Mouse (Mus musculus) adrenal gland, adult 8-10 months (tissue): ENCODE results near the gene Wrap73. TPM values are rescaled to one million over a fixed set of nuclear protein-coding genes. Genes with fewer than 3 reads are reported as not detected.

Source experiments
- DNase-seq: peaks from one replicate; pipeline ENCODE4 v3.0.0; 2022
- total RNA-seq, 4 experiments: library from RNA; stranded (reverse); gene quantifications; 2 replicates each; pipeline ENCODE4 v1.2.4; 2022

Wrap73 gene
- total RNA-seq, 4 experiments from 2014 or later = 21.6 to 28.6 (median 22.8) TPM

DNA sequence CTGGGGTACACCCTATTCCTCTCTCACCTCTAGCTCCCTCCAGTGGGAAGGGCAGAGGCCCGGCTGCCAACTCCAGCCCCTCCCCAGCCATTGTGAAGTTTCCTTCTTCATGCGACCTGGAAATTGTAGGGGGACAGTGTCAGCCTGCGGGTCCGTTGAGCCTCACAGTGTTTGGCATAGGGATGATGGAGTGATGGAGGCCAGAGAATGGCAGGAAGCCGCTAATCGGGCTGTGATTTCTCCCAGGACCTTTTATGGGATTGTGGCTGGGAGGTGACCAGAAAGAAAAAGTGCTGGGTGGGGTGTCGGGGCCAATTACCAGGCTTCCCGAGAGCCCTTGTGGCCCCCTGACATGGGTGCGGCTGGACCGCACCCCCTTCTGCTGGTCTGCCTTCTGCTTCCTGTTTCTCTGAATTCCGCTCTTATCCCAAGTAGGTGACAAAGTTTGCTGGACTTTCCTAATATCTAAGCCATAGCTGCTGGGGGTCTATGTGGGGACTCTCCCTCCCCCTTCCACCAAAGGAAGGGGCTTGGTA, 43.9 kb downstream of the Wrap73 start:
- DNase-seq = no peak

DNA sequence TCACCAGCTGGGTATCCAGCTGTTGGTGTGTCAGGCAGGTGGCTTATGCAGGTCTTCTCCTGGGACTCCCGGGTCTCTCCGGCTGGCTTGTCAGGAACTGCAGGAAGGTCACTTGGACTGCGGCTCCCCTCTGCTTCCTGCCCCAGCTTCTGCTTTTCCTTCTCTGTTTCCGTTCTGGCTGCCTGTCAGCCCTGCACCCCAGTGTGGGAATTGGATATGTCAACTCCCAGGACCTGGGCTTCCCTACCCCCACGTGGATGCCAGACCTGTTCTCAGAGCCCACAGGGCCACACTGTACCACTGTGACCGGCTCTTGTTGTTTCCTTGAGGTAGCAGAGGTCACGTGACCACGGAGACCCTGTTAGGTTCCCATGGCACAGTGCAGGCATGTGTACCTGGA, 46.8 kb downstream of the Wrap73 start:
- no peak for DNase-seq

DNA sequence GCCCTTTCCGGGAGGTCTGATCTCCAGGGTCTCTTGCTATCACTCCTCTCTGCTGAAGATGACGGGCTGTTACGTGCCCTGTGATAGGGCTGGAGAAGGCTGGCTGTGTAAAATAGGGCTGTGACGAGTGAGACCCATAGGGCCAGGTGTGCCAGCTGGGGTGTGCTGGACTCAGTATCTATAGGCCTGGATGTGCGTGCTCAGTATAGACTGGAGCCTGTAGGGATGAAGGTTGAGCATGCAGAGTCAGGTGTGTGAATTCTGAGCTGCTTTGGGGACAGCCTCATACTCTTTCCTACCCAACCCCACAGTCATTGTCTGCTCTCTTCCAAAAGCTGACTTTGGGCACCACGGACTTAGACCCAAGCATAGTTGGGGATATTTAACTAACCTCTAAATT, 55.8 kb downstream of the Wrap73 start:
- DNase-seq = no peak

DNA sequence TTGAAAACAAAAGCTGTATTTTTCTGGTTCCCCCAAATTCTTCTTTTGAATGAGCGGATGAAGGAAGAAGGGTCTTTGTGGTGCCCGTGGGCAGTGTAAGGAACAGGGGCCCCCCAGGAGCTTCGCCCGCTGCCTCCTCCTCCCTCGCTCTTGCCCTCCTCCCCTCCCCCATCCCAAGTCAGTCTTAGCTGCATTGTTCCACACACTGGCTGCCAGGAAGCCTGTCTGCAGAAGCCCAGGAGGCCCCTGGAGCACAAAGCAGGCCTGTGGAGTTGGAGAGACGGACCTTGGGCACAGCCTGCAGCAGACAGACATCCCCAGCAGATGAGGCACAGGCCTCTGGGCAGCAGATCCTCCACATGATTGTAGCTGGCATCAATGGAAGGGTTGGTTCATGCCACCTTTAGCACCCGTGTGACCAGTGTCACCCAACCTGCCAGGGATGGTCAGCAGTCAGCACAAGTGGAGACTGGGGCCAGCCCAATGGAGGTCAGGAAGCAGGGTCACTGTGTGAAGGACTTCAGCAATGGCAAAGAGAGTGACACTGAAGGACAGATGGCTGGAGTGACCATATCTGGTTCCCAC, 56.3 kb downstream of the Wrap73 start:
- DNase-seq = no peak

DNA sequence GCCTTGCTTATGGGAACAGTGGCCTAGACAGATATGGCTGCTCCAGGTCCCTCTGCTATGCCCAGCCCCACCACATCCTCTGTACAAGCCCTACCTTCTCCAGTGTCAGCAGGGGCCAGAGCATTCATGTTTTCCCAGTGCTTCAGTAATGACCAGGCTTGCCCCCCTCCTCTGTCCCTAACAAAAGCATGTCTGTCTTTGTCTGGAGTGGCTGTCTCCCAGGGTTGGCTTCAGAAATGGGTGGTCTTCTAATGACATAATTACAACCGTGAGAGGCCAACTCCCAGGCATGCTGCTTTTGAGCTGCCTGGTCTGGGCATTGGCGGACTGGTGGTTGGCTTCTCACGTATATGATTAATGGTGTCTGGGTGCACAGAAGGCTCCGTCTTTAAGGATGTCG, 59.3 kb downstream of the Wrap73 start:
- DNase-seq = no peak

- no peak for DNase-seq
Observed at GRCm38 (mm10) chr4:154204532-154204931, 62.4 kb downstream of the Wrap73 start.

DNA sequence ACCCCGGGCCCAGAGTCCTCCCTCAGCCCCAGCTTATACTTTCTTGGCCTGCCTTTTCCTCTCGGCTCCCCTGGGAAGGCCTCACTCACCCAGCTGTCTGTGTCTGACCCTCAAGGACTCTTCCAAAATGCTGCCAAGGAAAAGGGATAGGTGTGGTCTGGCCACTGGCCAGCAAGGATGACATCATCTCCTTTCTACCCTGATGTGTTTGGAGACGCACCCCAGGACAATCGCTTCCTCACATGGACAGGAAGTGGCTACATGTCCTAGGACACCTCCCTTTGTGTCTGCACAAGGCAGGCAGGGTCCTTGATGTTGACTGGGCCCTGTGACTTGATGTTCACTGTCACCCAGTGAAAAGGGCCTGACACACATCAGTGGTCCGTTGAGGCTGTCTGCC, 63.2 kb downstream of the Wrap73 start:
- DNase-seq = peak; percentile 66

DNA sequence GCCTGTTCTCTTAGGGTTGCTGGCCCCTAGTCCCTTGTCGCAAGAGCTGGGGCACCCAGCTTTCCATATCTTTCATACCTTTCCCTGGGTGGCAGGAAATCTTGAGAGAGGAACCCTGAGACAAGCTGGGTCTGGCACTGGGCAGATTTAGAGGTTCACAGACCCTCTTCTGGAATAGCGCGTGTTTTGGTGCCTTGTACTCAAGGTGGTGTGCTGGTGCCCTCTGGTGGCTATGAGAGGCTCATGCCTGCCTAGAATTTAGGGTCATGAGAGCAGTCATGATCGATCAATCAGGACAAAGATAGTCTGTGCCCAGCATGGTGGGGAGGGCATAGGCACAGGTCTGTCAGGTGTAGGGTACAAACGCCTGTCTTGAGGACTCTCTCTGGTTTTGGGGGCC, 65.1 kb downstream of the Wrap73 start:
- no peak for DNase-seq

GRCm38 (mm10) chr4:154209054-154209453, 66.9 kb downstream of the Wrap73 start:
- DNase-seq = no peak

- no peak for DNase-seq
Observed at GRCm38 (mm10) chr4:154209825-154210224, 67.7 kb downstream of the Wrap73 start.

- DNase-seq = no peak
Observed at GRCm38 (mm10) chr4:154211459-154211858, 69.3 kb downstream of the Wrap73 start.

- DNase-seq = no peak
Observed at GRCm38 (mm10) chr4:154213586-154213985, 71.4 kb downstream of the Wrap73 start.

- no peak for DNase-seq
Observed at GRCm38 (mm10) chr4:154214075-154214474, 71.9 kb downstream of the Wrap73 start.

Other genes with a start within 250 kb of the Wrap73 start
- gene A430005L14Rik, start 185.1 kb upstream of the Wrap73 start, total RNA-seq = 10 to 100 TPM; 20.5 to 22.0 (median 21.2) TPM
- gene Dffb, start 167.2 kb upstream of the Wrap73 start, total RNA-seq = 10 to 100 TPM in 1 of 4 experiments, 1 to 10 TPM in 3; 3.2 to 12.7 (median 8.0) TPM
- 10 to 100 TPM; 25.5 to 33.1 (median 28.6) TPM for gene Cep104, start 167.2 kb upstream of the Wrap73 start, total RNA-seq
- gene Lrrc47, start 130.6 kb upstream of the Wrap73 start, total RNA-seq = 10 to 100 TPM; 61.2 to 79.9 (median 66.8) TPM
- gene Smim1, start 116.1 kb upstream of the Wrap73 start, total RNA-seq = 10 to 100 TPM; 59.1 to 87.5 (median 78.5) TPM
- gene Ccdc27, start 99.7 kb upstream of the Wrap73 start, total RNA-seq = not detected
- gene Trp73, start 2.2 kb upstream of the Wrap73 start, total RNA-seq = under 1 TPM in 1 of 4 experiments, not detected in 3; 0.22 TPM
- gene Tprgl, start 18.3 kb downstream of the Wrap73 start, total RNA-seq = 100 to 1,000 TPM; 186 to 217 (median 196) TPM
- gene Megf6, start 28.4 kb downstream of the Wrap73 start, total RNA-seq = 1 to 10 TPM; 1.2 to 3.8 (median 2.9) TPM
- gene Arhgef16, start 159.3 kb downstream of the Wrap73 start, total RNA-seq = under 1 TPM; 0.09 to 0.51 (median 0.32) TPM
- gene B230104I21Rik, start 193.8 kb downstream of the Wrap73 start, total RNA-seq = not detected